Mouse (Mus musculus): ENCODE data around the gene Cdkn1c. TPM values are rescaled to one million over a fixed set of nuclear protein-coding genes. Genes with fewer than 3 reads are reported as not detected.
A peak's percentile ranks its signal among the peaks of the same experiment; 100 is the strongest.

Cdkn1c gene
- total RNA-seq, 4 experiments from 2014 or later = 4.4 to 9.9 (median 7.0) TPM

GRCm38 (mm10) chr7:143437231-143437893 is 23.5 kb downstream of the Cdkn1c start:
- DNase-seq (ENCODE audit: low spot score in 2 of 2) = no peak

- peak in 1 of 2 experiments; percentile 32 for DNase-seq (ENCODE audit: low spot score in 2 of 2)
Measured at GRCm38 (mm10) chr7:143433331-143433730, 27.5 kb downstream of the Cdkn1c start.

GRCm38 (mm10) chr7:143432631-143433030 is 28.2 kb downstream of the Cdkn1c start:
- DNase-seq (ENCODE audit: low spot score in 2 of 2) = no peak

- DNase-seq (ENCODE audit: low spot score in 2 of 2) = no peak
Measured at GRCm38 (mm10) chr7:143428814-143429499, 31.9 kb downstream of the Cdkn1c start.

- DNase-seq (ENCODE audit: low spot score in 2 of 2) = no peak
Measured at GRCm38 (mm10) chr7:143428142-143428813, 32.6 kb downstream of the Cdkn1c start.

GRCm38 (mm10) chr7:143419585-143420160 is 41.2 kb downstream of the Cdkn1c start:
- DNase-seq (ENCODE audit: low spot score in 2 of 2) = no peak

GRCm38 (mm10) chr7:143417875-143418274 is 43.0 kb downstream of the Cdkn1c start:
- DNase-seq (ENCODE audit: low spot score in 2 of 2) = no peak

- DNase-seq (ENCODE audit: low spot score in 2 of 2) = no peak
Measured at GRCm38 (mm10) chr7:143416406-143416805, 44.4 kb downstream of the Cdkn1c start.

GRCm38 (mm10) chr7:143415070-143415469 is 45.8 kb downstream of the Cdkn1c start:
- no peak for DNase-seq (ENCODE audit: low spot score in 2 of 2)

GRCm38 (mm10) chr7:143412606-143413005 is 48.2 kb downstream of the Cdkn1c start:
- no peak for DNase-seq (ENCODE audit: low spot score in 2 of 2)

GRCm38 (mm10) chr7:143408615-143409021 is 52.2 kb downstream of the Cdkn1c start:
- no peak for DNase-seq (ENCODE audit: low spot score in 2 of 2)

Other genes starting within 250 kb of the Cdkn1c start
- 1 to 10 TPM in 2 of 4 experiments, under 1 TPM in 1, not detected in 1; 0.66 to 1.4 (median 1.4) TPM for gene Slc22a18, start 12.7 kb upstream of the Cdkn1c start, total RNA-seq (2022)
- gene Phlda2, start 42.1 kb upstream of the Cdkn1c start, total RNA-seq (2022) = under 1 TPM in 1 of 4 experiments, not detected in 3; 0.66 TPM
- 100 to 1,000 TPM in 3 of 4 experiments, 10 to 100 TPM in 1; 97.7 to 112 (median 104) TPM for gene Nap1l4, start 88.1 kb upstream of the Cdkn1c start, total RNA-seq (2022)
- 10 to 100 TPM; 48.3 to 57.0 (median 53.5) TPM for gene Cars, start 139.0 kb upstream of the Cdkn1c start, total RNA-seq (2022)
- under 1 TPM in 2 of 4 experiments, not detected in 2; 0.16 to 0.32 TPM for gene Tnfrsf26, start 167.7 kb upstream of the Cdkn1c start, total RNA-seq (2022)
- 1 to 10 TPM; 1.7 to 2.6 (median 2.2) TPM for gene Tnfrsf22, start 188.6 kb upstream of the Cdkn1c start, total RNA-seq (2022)
- gene Tnfrsf23, start 224.8 kb upstream of the Cdkn1c start, total RNA-seq (2022) = 1 to 10 TPM; 1.3 to 2.7 (median 2.0) TPM

Measured in layer of hippocampus, adult 8-10 months (tissue).